Mouse (Mus musculus) megakaryocyte, adult 5-6 weeks (primary cell): ENCODE results near the gene Slc22a29. TPM values are rescaled to one million over a fixed set of nuclear protein-coding genes. Genes with fewer than 3 reads are reported as not detected.
A peak's percentile ranks its signal among the peaks of the same experiment; 100 is the strongest.
"Not testable (repeated sequence)": the region's sequence is repeated elsewhere in the genome, so short reads cannot be mapped to it uniquely, and the experiment has no call there.

Experiments
- ATAC-seq: 2 replicates; pipeline ENCODE4 v1.8.0; 2016; ENCODE audit warnings: mild to moderate bottlenecking, inconsistent platforms; ENCODE audit not compliant: poor library complexity, severe bottlenecking
- total RNA-seq, 2 experiments: library from RNA; stranded (forward) in 1 of 2; stranded (reverse) in 1 of 2; fragments of 153-499, 151-499 nt in 1 of 2; fragments of 221-1000, 200-1000 nt in 1 of 2; gene quantifications; 2 replicates each; pipeline versions ENCODE4 v1.2.3 to v1.2.4; 2015 to 2017

Slc22a29 gene
- total RNA-seq (2015), result not detected in 2 replicates
- not detected in 2 replicates for total RNA-seq (2017)

DNA sequence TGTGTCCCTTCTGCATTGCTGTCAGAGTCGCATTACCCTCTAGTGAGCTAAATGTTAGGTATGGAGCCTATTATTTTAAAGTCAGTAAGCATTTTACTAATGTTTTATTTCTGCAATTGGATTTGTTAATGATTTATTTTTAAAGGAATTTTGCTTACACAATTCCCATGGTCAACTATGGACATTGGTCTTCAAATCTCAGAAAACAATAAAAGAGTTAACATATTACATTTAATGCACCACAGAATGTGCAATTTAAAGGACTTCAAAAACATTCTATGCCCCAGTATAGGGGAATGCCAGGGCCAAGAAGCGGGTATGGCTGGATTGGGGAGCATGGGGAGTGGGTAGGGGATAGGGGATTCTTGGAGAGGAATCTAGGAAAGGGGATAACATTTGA lies at the start of gene Slc22a29:
Gene Slc22a29, minus strand, starts transcription at position 101 of the 400 bp plus-strand sequence.
- no peak for ATAC-seq

DNA sequence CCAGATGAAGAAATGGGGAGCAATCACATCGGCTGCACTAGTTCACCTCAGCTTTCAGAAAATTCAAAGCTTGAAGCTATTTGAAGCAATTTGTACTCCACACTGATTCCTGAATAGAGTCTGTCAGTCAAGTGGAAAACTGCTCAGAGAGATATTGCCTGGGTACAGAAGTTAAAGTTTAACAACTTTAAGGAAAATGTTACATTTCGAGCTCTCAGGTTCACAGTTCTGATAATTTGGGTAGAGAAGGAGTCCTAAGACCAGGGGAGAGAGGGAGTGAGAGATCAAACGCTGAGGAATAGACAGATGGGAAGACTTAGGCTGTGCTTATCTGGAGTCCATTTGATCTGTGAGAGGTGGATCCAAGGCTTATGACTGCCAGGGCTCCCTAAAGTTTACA lies 46.6 kb upstream of the Slc22a29 start:
- ATAC-seq, result no peak

DNA sequence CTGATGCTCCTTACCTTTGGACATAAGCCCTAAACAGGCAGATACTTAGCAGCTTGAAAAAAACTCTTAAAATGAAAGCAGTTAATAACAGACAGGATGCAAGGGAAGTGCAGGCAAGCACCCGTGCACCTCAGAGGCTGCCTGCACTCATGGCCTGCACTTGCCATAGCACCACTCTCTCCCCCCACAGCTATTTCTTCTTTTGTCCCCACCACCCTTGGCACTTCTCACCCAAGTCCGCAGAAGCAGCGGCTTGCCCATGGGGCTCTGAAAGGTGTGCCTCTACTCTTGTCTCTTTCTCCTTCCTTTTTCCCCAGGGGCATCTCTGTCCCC lies 34.0 kb upstream of the Slc22a29 start:
- ATAC-seq, result peak; percentile 28; the same call in 1 of the 2 replicates

DNA sequence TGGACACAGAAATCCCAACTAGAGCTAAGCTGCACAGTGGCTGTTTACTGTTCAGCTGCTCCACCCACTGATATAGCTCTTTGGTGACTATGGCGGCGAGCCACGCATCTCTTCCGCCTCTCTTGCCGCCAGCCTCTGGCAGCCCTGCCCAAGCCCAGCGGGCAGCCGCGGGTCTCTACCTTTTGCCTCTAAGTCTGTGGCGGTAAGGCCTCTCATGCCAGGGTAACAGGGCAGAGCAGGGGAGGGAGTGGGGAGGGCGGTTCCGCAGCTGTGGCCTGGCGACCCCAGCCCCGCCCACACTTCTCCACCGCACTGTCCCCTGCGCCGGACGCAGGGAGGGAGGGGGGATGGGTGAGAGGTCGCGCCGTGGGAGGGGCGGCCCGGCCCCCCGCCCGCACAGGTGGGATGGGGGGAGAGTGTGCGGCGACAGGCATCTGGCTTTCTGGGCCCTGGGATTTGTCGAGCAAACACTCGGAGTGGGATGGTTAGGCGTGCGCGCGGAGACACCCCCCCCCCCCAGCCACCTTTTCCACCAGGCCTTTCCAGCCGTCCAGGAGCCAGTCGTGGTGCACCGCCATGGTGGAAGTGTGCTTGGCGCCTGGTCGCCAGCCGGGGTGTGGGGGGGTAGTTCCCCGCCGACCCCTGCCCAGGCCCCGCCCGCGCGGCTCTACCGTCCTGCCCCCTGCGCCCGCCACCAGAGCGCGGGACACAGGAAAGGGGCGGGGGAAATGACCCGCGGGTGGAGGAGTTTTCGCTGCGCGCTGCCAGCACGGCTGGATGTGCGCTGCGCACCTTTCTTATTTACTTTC lies 33.4 kb upstream of the Slc22a29 start:
- peak; percentile 96 for ATAC-seq

DNA sequence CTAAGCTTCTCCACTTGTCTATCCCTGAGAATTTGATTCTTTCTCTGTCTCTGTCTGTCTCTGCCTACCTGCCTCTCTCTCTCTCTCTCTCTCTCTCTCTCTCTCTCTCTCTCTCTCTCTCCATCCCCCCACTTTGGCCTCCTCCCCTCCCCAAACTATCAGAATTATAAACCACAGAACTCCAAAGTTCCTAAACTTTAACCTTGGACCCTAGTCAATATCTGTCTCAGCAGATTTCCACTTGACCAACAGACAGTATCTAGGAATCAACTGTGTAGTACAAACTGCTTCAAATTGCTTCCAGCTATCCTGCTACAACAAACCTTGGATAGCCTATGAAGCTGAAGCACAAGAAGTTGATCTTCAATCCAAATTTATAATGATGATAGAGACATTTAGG lies 10.2 kb upstream of the Slc22a29 start:
- no peak for ATAC-seq

DNA sequence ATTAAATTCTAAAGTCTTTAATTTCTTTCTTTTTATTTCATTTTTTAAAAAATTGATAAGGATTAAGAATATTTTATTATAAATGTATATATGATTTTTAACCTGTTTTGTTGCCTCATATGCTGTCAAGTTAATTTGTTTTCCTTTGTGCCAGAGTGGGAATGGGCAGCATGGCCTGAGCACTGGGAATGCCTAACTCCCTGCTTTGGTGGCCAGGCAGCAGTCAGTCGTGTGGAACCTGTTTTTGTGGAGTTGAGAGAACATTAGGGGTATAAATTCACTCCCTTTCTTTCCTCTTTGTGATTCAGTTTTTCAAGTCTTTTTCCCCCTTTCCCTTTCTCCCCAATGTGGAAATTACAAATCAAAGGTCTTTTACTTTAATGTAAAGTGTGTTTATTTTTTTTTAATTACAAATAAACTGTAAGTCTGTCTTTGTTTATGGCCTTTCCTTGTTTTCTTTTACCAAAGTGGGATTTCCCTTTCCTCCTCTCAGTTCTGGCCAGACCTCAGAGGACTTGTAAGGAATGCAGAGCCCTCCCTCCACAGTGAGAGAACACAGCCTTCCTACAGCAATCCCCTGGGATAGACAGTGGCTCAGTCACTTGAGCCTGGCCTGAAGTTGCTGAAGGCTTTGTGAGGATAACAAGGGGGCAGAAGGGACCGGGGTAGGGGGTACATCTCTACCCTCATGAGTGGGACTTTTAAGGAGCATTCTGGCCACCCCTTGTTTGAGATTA lies 69.7 kb downstream of the Slc22a29 start:
- no peak for ATAC-seq

DNA sequence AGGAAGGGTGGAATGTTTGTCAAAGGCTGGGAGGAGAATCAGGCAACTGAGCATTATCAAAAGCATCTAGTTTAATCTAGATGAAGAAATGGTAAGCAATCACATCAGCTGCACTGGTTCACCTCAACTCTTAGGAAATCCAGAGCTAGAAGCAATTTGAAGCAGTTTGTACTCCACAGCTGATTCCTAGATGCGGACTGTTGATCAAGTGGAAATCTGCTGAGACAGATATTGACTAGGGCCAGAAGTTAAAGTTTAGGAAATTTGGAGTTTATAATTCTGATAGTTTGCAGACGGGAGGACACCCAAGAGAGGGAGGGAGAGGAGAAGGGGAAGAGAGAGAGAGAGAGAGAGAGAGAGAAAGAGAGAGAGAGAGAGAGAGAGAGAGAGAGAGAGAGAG lies 76.0 kb downstream of the Slc22a29 start:
- ATAC-seq, result not testable (repeated sequence)

DNA sequence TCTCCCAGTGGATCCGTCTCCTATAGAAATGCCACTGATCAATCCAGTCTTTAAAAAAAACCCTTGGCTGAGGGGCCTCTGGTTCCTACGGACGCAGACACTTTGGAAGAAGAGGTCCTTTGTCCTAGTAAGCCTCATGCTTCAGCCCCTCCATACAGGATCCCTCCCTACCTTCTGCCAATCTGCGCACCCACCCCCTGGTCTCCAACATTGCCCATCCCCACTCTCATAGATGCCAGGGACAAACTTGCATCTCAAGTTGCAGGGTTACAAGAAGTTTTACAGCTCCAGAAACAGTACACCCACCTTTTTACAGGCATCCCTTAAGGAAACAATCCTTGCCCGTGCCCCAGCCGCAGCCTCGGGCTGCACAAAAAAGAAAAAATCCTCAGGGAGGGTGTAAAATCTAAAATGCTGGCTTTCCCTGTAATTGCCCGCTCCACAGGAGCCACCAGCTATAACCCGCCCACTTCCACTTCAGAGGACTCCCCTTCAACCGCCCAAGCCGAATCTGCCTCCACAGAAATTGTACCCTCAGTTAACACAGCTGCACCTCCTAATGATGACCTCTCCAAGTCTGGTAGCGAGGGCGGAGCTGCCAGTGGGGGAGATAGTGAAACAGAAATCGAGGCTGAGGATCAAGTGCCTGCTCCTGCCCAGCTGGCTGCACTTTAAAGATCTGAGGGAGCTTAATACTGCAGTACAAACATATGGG lies 84.4 kb downstream of the Slc22a29 start:
- ATAC-seq, result not testable (repeated sequence)

DNA sequence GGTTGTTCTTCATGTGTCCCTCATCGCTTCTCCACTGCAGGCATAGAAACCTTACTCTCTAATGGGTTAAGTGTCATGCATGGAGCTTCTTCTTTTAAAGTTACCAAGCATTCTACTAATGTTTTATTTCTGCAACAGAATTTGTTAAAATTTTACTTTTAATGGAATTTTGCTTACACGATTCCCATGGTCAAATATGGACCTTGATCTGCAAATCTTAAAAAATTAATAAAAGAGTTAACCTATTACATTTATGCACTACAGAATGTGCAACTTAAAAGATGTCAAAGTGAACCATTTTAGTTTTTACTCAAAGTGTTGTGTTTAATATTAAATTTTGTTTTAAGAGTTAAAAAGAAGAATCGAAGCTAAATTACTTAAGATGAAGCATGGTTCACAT lies 86.8 kb downstream of the Slc22a29 start, which contains the start of gene Slc22a28:
Gene Slc22a28, minus strand, starts transcription at position 102 of the 400 bp plus-strand sequence.
- not testable (repeated sequence) for ATAC-seq

Other genes starting within 250 kb of the Slc22a29 start
- gene Slc22a28, start 86.9 kb downstream of the Slc22a29 start, total RNA-seq (2015), result not detected in 2 replicates
- gene Slc22a28, start 86.9 kb downstream of the Slc22a29 start, total RNA-seq (2017), result not detected in 2 replicates
- gene Slc22a30, start 186.2 kb upstream of the Slc22a29 start, total RNA-seq (2015), result not detected in 2 replicates
- not detected in 2 replicates for gene Slc22a30, start 186.2 kb upstream of the Slc22a29 start, total RNA-seq (2017)